Mouse (Mus musculus): Measurements from ENCODE around the gene Cd244a. TPM values are rescaled to one million over a fixed set of nuclear protein-coding genes. Genes with fewer than 3 reads are reported as not detected.

The Cd244a gene
- polyA plus RNA-seq, 1 experiment from 2014 or later = 0.08 TPM

DNA sequence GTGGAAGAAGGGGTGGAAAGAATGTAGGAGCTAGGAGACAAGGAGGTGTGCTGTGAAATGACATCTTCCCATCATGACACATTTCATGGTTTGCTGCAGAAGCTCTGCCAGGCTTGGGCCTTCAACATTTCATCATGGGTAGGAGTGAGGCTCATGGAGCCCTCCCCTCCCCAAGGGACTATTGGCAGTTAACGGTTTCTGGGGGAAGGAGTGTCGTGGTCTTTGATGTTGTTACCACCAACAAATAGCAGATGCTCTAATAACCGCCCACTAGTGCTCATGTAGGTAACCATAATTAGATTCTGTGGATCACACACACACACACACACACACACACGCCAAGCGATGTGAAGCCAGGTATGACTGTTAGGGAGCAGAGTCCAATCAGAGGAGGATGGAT lies 93.7 kb downstream of the Cd244a start, which contains the start of gene Slamf7:
TSS of gene Slamf7 (minus strand) at position 302 of the 400 bp plus-strand sequence.
- Histone ChIP-seq H3K9ac (ENCODE audit: low read depth, low read length) (no peak within 1 kb of the TSS), H3K4me3 (replicated peaks; ENCODE audit: low read depth, low read length) (no peak within 1 kb of the TSS), H3K27me3 (ENCODE audit: insufficient read depth, low read length) (no peaks in the 10 kb centered on the region), H3K36me3 (ENCODE audit: insufficient read depth, low read length) (no peaks in the 10 kb centered on the region), H3K9me3 (replicated peaks; ENCODE audit: low read length) (no peaks in the 10 kb centered on the region), H3K4me1 (replicated peaks; ENCODE audit: insufficient read depth, low read length) (no peaks in the 10 kb centered on the region), H3K4me2 (ENCODE audit: low read length) (no peak within 1 kb of the TSS), H3K27ac (no peak within 1 kb of the TSS)
- WGBS = 81% methylated on average over 5 of the region's 5 CpGs
- no peak for TF ChIP-seq CTCF (IDR thresholded peaks at IDR 0.05; ENCODE audit: low read depth)
- ATAC-seq (replicated peaks; ENCODE audit: low FRiP score, low read depth) (no peak), DNase-seq (ENCODE audit: low spot score) (no peak)

DNA sequence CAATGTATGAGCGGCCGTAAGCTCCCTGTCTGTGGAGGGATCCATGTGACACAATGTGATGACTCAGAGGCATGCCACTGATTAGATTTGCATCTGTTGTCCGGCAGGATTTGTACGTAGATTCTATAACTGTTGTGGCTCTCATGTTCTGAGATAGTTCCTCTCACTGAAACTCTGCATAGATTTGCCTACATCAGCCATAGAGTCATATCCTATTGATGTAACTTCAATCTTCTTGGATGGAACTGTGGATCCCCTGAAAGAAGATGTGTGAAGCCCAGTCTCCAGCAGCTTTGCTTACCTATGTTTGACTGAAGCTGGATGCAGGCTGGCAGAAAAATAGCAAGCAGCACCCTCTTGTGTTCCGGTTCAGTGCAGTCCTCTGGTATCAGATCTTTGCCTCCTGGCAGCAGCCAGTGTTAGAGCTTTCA lies 99.6 kb downstream of the Cd244a start:
- no peak for ATAC-seq (replicated peaks; ENCODE audit: low FRiP score, low read depth)
- no peak for DNase-seq (ENCODE audit: low spot score)
- H3K36me3 ChIP-seq (ENCODE audit: insufficient read depth, low read length) = no peaks in the 10 kb centered on the region
- no peaks in the 10 kb centered on the region for H3K9me3 ChIP-seq (replicated peaks; ENCODE audit: low read length)
- no peak for TF ChIP-seq CTCF (IDR thresholded peaks at IDR 0.05; ENCODE audit: low read depth)
- no peaks in the 10 kb centered on the region for H3K4me1 ChIP-seq (replicated peaks; ENCODE audit: insufficient read depth, low read length)
- H3K4me3 ChIP-seq (replicated peaks; ENCODE audit: low read depth, low read length) = no peak overlapping the region
- no peak overlapping the region for H3K9ac ChIP-seq (ENCODE audit: low read depth, low read length)
- no peaks in the 10 kb centered on the region for H3K27me3 ChIP-seq (ENCODE audit: insufficient read depth, low read length)
- no peak overlapping the region for H3K4me2 ChIP-seq (ENCODE audit: low read length)
- WGBS = 60% methylated on average over 5 of the region's 5 CpGs
- H3K27ac ChIP-seq = no peak overlapping the region

Small RNA genes within 50 kb of the gene (microRNA-seq; reads per million reads assigned to microRNA genes)
- gene Mir7683 = not detected

Other genes with a start within 250 kb of the Cd244a start
- gene Dedd, start 230.0 kb upstream of the Cd244a start, polyA plus RNA-seq (2015; fragmentation: Nextera tagmentation; extraction: Ambion mirVana) = 43.9 and 46.0 TPM in 2 replicates
- 59.8 and 64.4 TPM in 2 replicates for gene Nit1, start 213.5 kb upstream of the Cd244a start, polyA plus RNA-seq (2015; fragmentation: Nextera tagmentation; extraction: Ambion mirVana)
- 92.1 and 105 TPM in 2 replicates for gene Pfdn2, start 213.5 kb upstream of the Cd244a start, polyA plus RNA-seq (2015; fragmentation: Nextera tagmentation; extraction: Ambion mirVana)
- 5.7 and 6.4 TPM in 2 replicates for gene Klhdc9, start 198.4 kb upstream of the Cd244a start, polyA plus RNA-seq (2015; fragmentation: Nextera tagmentation; extraction: Ambion mirVana)
- 3.7 and 3.8 TPM in 2 replicates for gene Nectin4, start 189.1 kb upstream of the Cd244a start, polyA plus RNA-seq (2015; fragmentation: Nextera tagmentation; extraction: Ambion mirVana)
- 0.83 and 0.99 TPM in 2 replicates for gene Arhgap30, start 170.2 kb upstream of the Cd244a start, polyA plus RNA-seq (2015; fragmentation: Nextera tagmentation; extraction: Ambion mirVana)
- gene Usf1, start 147.9 kb upstream of the Cd244a start, polyA plus RNA-seq (2015; fragmentation: Nextera tagmentation; extraction: Ambion mirVana) = 64.0 and 73.0 TPM in 2 replicates
- 3.6 and 4.8 TPM in 2 replicates for gene Tstd1, start 140.3 kb upstream of the Cd244a start, polyA plus RNA-seq (2015; fragmentation: Nextera tagmentation; extraction: Ambion mirVana)
- gene F11r, start 121.7 kb upstream of the Cd244a start, polyA plus RNA-seq (2015; fragmentation: Nextera tagmentation; extraction: Ambion mirVana) = 93.0 and 114 TPM in 2 replicates
- gene Alyref2, start 55.7 kb upstream of the Cd244a start, polyA plus RNA-seq (2015; fragmentation: Nextera tagmentation; extraction: Ambion mirVana) = 14.8 and 14.9 TPM in 2 replicates
- gene Itln1, start 23.9 kb upstream of the Cd244a start, polyA plus RNA-seq (2015; fragmentation: Nextera tagmentation; extraction: Ambion mirVana) = not detected in 2 replicates
- gene Ly9, start 48.2 kb downstream of the Cd244a start, polyA plus RNA-seq (2015; fragmentation: Nextera tagmentation; extraction: Ambion mirVana) = 0.17 and 0.24 TPM in 2 replicates
- not detected in 2 replicates for gene Slamf7, start 93.8 kb downstream of the Cd244a start, polyA plus RNA-seq (2015; fragmentation: Nextera tagmentation; extraction: Ambion mirVana)
- gene Cd48, start 122.8 kb downstream of the Cd244a start, polyA plus RNA-seq (2015; fragmentation: Nextera tagmentation; extraction: Ambion mirVana) = 2.8 and 3.8 TPM in 2 replicates
- 0.03 and 0.10 TPM in 2 replicates for gene Slamf1, start 207.9 kb downstream of the Cd244a start, polyA plus RNA-seq (2015; fragmentation: Nextera tagmentation; extraction: Ambion mirVana)